Mouse (Mus musculus): ENCODE measurements at regions not wholly inside any gene's neighbourhood (a gene's known extent, or its start where the extent isn't known, plus 50 kb on each side); places are given as distances from the start of the nearest gene placed in this dataset.

DNA sequence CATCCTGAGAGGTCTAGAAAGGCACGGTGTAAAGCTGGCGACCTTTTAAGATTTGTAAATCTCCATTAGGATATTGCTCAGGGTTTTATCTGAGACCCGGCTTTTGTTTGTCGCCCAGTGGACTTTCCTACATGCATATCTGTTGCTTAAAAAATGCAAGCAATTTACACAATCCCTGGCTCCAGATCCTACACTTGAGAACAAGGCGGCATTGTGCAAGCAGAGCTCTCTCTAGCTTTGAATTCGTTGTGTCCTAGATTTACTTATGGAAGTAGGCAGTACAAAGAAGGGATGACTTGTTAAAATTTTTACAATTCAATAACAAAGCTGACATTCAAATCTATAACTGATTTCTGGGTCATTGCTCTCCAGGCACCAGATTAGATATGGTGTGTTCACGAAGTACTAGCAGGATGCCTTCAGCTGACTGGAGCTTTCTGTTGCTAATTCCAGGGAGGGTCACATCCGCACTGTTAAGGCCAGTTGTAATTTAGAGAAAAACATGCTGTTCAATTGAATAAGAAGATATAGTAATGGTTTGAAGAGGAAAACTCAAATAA is 62.2 kb upstream of the Teddm2 start:
- DNase-seq, result no peak

DNA sequence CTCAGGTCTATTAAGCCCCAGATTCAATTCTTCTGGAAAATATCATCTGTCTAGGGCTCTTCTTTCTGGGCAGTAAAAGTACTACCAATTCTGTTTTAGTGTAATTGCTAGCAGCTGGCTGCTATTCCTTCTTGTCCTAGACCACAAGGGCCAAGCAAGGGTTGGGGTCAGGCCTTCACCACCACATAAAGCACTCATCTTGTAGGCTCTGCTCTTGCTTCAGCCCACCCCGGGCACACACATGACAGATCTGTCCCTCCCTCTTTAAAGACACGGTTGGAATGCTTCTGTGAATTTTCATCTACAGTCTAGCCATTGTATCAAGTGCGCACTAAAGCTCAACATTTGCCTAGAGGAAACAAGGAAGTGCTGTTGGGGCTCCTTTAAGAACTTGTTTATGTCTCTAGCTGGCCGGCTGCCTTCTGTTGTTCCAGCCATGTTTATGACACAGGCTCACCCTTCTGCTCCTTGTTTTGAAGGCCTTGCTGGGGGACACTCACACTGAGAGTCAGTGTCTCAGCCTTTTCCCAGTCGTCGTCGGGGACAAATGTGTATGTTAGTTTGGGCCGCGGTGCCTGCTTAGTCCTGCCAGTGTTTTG is 63.8 kb upstream of the Teddm2 start:
- DNase-seq, result peak; percentile 4

DNA sequence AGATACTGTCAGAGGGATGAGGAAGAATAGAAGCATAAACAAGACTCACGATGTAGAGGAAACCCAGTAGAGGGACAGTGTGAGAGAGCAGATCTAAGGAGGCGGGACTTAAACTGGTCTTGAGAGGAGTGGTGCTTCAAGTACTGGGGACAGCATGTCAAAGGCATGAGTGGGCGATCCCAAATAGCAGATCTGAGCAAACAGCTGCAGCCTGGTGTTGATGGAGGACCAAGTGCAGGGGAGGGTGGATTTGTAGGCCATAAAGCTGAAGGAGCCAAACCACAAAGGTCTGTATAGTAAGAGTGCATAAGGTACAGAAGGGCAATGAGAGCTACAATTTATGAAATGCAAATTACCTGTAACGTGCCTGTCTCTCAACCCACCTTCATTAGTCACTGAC is 69.4 kb upstream of the Teddm2 start:
- DNase-seq, result no peak

DNA sequence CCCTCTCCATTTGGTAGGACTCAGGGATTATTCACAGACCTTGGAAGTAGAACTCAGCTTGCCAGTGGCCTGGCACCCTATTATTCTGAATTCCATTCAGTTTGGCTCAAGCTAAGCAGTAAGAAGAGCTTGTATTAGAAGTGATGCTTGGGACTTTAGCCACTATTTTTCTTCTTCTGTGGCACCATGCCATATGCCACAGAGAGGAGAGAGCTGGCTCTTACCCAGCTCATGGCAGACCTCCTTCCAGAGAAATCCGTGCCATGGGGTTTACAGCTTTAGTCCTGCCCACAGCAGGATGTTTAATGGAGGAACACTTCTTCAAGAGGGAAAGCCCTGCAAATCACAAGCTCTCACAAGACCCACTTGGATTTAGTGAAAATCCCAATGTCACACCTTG is 74.3 kb upstream of the Teddm2 start:
- no peak for DNase-seq

DNA sequence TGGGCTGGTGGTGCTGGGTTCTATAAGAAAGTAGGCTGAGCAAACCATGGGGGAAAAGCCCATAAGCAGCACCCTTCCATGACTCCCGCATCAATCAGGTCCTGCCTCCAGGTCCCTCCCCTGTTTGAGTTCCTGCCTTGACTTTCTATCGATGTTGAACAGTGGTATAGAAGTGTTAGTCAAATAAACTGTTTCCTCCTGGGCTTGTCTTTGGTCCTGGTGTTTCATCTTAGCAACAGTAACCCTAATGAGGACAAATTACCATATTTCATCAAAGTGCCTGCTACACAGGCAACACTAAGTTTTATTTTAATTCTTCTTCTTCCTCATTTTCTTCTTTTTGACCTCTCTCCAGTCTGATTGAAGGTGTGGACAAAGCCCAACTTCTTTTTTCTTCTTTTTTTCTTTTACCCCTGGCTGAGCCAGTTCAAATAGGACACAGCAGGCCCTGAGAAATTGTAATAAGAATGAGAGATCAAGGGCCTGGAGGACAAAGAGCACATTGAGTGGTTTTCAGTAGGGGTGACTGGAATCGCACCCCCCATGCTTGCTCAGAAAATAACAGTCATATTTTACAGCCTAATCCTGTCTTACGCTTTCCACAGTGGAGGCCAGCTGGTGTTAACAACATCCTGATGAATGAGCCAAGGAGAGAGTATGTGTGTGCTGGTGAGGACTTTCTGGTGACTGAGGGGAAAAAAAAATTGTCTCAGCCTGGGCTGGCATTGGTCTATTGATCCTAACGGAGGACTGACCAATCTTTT is 78.1 kb upstream of the Teddm2 start:
- no peak for DNase-seq

DNA sequence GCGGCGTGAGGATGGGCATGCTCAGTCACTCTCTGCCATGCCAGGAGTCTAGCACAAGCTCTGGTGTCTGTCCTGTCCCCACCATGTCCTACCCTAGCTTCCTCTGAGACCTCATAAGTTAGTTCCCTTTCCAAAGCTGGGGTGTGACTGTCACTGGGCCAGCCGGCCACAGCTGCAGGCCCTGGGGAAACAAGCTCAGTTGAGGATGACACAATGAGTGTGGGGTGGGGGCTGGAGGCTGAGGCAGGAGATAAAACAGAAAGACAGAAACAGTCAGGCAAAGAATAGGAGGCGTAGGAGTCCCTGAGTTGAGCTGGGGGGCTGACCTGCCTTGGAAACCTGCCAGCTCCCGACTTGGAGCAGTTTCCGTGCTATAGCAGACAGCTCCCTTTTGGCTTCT is 80.9 kb upstream of the Teddm2 start:
- DNase-seq, result no peak

DNA sequence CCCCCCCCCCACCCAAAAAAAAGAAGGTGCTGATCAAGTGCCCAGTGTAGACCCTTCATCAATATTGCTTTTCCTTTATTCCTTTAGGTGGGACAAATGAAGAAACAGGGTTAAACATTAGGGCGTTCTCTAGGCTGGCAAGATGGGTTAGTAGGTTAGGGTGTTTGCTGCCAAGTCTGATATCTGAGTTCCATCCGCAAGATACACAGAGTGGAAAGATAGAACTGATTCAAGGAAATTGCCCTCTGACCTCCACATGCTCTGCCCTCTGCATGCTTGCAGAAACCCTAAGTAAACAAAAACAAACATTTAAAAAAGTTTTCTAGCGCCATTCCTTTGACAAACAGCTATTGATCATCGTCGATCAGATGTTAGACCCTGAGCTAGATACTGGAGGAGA is 85.6 kb upstream of the Teddm2 start:
- no peak for DNase-seq

DNA sequence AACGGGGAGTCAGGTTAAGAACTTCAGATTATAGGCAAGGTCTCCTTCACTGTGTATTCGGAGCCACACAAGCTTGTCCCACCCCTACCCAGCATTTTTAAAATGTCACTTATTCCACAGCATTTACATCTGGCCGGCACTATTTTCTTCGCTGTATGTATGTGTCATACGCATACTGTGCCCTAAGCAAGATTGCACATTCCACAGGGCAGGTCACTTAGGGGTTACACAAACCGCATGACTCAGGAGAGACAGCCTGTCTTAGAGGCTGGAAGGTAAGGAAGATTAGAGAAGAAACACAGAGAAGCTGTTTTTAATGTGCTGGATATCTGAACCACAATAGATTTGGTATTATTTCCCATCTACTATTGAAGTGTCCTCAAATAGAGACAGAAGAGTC is 86.6 kb upstream of the Teddm2 start:
- no peak for DNase-seq

DNA sequence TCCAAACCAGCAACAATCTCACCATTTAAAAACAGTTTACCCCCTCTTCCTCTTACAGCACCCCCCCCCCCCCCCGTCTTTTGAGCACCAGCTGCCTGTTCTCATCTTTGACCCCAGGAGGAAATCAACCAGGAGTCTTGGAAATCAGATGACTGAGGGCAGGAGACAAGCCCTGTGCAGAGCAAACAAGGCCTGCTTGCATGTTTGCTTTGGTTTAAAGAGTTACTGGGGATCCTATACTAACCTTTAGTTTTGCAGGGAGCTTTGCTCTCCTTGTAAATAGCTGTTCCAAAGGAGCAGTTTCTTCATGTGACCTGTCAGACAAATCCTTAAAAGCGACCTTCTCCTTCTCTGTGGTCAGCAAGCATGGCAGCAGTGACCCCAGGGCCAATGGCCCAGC is 88.3 kb upstream of the Teddm2 start:
- no peak for DNase-seq

DNA sequence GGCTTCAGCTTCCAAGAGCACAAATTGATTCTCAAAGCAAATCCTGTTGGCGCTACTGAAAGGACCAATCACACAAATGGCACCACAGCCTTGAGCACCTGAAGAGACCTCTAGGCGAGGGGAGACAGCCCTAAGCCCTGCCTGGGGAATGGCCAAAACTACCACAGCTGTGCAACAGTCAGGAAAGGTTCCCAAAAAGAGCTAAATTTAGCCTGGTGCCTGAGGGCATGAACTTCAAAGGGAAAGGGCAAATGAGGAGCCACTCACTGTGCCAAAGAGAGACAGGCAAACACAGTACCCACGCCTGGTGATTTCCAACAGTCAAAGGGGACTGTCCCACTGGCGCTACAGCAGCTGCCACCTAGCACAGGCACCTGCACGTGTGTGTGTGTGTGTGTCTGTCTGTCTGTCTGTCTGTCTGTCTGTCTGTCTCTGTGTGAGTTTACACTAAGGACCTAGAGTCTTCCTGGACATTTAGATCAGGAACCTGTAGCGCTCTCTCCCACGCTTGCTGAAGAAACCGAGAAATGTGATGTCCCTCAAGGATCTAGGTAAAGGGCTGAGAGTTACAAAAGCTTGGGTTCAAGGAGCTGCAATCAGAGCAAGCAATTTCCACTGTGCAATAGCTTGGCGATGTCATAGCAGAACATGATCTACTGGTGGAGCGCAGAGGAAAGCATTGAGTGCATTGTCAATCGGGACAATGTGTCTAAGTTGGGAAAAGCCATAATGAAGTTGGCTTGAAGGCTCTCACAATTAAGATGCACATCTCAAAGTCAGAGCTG is 90.8 kb upstream of the Teddm2 start:
- no peak for DNase-seq

DNA sequence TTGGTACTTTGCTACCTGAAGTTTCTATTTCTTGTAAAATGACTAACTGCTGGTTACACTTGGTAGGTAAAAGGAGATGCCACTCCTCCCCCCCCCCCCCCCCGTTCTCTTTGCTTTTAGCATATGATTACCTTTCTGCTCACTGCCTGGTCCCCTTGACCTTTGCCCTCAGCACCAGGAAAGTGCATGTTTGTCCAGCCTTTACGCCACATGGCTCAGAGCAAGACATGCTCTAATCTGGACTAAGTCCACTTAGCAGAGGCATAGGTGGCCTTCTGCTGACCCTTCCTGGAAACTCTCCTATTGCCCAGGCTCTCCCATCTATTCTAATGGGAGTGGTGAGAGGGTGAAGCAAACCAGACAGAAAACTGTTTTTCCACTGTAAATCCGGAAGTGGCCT is 92.4 kb upstream of the Teddm2 start:
- peak; percentile 15 for DNase-seq

DNA sequence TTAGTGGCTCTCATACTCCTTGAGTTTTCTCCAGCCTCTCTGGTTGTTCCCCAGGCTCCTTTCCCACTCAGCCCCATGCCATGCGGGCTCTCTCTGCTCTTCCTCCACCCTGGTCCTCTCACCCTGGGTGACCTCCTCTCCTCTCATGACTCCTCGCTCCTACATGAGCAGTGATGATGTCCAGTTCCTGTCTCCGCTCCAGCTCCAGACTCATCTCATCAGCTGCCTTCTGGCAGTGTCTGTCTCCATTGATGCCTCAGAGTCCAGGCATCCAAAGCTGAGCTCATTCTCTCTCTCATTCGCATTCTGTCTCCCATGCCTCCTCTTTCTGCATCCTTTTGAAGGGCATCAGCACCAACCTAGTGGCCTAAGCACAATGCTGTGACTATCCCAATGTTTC is 94.8 kb upstream of the Teddm2 start:
- DNase-seq, result no peak

DNA sequence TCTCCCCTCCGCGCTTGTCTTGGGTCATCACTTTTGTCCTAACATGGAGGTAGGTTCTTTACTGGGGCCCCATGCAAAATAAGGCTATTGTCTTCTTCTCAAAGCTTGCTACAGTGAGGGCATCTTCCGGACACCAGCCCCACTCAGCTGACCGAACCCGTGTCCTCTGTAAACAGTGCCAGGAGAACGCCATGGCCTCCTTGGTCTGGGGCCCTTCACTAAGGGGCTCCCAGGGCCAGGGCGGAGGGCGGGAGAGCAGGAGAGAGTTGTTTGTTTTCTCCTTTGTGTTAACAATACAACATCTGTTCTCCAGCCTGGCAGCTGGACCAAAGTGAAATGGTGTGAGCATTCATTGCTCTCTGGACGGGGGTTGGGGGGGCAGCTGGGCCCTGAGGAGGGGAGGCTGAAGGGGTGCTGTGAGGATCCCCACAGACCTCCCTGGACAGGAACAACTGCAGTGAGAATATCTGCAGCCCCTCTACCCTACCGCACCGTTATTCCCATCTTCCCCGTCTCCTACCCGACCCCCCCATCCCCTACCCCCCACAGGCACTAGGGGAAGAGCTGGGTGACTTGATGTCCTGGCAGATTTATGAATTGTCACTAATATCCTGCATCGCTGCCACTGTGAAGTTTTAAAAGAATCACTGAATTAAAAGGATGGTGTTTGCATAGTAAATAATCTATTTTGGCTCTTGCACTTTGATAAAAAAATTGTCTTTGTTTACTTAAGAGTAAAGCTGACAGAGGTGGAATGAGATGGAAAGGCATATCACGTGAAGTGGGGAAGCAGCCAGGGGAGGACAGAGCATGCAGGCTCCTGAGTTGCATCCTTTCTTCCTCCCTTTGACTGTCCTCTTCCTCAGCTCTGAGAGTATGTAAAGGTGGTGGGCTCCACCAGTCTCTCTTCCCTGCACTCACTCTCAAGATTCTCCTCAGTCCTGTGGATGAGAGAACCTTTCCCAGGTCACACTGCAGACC is 97.5 kb upstream of the Teddm2 start:
- no peak for DNase-seq

DNA sequence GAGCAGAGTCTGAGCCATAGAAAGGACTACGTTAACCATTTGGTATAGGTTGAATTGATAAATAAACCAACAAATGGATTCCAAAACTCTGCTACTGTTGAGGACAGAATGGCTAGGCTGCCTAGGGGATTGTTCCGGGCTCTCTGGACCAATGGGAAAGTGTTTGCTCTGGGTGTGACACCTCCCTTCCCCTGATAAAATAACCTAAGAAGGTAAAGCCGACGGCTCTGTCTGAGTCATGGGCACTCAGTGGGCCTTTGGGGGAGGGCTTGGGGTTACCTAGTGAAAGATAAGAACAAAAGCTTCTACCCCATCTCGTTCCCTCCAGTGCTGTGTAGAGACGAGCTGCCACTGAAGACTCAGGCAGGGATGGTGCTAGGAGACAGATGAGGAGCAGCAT is 99.7 kb upstream of the Teddm2 start:
- no peak for DNase-seq

DNA sequence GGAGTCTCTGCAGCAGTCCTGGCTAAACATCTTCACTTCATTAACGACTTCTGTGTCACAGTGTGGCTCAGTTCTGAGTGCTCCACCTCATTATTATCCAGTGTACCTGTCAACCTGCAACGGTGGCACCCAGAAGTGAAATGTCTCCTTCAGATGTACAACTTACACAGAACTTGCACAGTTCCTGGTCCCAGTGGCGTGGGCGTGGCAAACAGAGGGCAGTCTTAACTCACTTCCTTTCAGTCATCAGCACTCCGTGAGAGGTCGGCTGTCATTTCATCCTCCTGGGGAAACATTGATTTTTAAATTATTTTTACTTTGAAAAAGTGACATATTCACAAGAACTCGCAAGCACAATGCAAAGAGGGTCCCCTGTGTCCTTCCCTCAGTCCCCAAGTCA is 103.6 kb upstream of the Teddm2 start:
- no peak for DNase-seq

DNA sequence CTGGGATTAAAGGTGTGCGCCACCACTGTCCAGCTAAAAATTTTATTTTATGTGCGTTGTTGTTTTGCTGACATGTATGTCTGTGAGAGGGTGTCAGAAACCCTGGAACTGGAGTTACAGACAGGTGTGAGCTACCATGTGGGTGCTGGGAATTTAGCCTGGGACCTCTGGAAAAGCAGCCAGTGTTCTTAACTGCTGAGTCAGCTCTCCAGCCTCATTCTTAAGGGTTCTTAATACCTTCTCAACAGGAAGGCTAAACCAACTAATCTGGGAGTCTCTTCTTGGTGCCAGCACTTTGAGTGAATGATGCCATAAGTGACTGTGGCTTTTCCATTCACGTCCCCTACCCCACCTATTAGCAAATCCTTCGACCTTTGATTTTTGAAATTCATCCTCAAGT is 104.6 kb upstream of the Teddm2 start:
- DNase-seq, result no peak

DNA sequence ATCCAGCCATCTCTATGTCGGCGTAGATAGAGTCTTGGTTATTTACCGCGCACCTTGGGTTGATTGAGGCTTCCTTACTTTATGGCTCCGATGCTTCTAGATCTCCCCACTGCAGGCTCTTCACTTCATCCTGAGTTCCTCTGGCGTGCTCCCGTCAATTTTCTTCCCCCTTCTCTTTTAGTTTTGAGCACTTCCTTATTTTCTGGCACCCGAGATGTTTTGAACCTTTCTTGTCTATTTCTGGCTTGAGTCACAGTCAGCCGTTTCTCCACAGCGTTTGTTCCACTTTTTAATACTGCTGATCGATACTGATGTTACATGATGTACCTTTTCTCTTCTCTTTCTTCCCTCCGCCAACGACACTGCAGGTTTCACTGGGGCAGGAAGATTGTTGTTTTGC is 106.0 kb upstream of the Teddm2 start:
- DNase-seq, result no peak

DNA sequence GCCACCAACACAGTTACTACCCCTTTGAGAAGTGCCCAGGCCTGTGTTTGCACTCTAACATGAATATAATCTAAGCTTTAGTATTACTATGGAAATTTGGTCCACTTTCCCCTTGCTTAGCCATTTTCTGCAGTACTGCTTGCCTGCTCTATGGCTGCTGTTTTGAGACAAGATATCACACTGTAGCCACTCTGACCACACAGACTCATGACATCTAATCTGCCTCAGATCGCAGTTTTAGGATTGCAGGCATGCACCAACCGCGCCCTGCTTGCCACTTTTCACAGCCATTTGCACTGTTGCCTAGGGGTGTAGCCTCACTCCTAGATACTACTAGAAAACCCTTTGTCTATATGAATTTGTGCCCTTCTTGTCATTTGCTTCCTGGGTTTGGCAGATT is 107.4 kb upstream of the Teddm2 start:
- DNase-seq, result no peak

DNA sequence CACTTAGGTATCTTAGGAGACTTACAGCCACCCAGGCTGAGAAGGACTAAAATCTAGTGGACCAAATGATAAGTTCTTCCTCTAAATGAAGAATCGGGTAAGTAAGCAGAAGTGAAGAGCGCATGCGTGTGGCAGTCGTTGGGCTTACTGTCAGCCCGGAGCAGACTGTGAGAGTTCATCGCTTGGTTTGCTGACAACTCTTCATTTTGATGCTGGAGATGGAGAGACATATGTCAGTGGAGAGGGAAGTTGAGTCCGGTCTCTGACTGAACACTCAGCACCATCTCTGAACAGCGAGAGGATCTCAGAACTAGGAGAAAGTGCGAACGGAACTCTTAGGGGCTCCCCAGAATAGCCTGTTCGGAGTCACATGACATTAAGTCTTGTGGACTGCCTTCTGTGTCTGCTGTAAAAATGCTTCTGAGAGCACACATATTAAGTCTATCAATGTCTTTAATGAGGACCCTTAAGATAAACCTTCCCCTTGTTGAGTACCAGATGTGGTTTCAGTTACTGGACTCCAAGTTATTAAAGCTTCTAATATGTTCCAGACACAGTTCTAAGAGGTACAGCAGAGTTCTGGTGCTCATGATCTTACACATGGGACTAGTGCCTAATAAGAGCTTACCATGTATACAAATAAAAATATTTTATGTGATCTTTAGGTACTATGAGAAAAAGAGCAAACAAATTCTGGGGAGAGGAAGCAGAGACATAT is 108.7 kb upstream of the Teddm2 start:
- DNase-seq, result no peak

DNA sequence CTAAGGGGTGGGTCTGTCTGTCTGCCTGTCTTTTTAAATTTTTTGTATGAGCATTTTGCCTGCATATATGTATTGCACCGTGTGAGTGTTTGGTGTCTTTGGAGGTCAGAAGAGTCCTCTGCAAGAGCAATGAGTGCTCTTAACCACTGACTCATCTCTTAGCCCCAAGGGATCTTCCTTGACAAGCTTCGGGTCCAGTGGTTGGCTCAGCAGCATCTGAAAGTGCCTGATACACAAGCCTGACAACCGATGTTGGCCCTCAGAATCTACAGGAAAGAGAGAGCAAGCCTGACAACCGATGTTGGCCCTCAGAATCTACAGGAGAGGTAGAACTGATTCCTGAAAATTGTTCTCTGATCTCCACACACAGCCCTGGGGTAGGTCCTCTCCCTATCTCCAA is 110.7 kb upstream of the Teddm2 start:
- no peak for DNase-seq

DNA sequence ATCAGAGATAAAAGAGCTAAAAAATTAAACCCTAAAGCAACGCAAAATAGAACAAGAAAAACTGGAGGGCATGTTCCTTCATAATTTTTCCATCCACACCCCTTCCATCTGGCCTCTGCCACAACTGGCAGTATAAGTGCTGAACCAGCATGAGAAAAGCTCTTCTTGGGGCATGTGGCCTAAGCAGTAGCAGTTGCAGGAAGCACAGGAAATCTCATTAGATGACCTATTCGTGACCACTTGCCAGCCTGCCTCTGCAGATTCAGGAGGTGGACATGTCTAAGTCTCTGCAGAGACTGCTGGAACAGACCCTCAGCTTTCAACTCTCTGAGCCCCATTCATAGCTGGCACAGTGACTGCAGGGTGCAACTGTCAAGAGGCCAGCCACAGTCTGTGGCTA is 116.5 kb upstream of the Teddm2 start:
- no peak for DNase-seq

DNA sequence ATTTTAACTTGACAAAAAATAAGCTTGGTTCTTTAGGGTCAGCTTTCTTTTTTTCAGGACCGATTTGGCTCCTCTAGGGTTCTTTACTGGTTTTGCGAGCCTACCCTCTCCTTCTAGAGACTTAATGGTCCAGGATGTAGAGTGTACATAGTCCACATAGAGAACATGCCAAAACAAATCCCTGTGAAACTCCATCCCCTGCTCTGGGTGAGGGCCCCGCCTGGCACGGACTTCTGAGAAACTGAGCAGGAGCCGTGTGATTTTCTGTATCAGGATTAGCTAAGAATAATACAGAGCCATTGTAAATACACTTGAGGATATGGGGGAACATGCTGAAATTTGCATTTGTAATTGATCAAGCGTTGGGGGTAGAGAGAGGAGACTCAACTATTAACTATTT is 118.2 kb upstream of the Teddm2 start:
- DNase-seq, result no peak
